Mouse (Mus musculus) CH12.LX (cell line): ENCODE measurements around the gene Exog. TPM values are rescaled to one million over a fixed set of nuclear protein-coding genes. Genes with fewer than 3 reads are reported as not detected.

Source experiments
- DNase-seq: peaks from one replicate; pipeline ENCODE4 v3.0.0-alpha.2; 2013; ENCODE audit errors: extremely low read depth
- H3K27ac ChIP-seq: 2 replicates; pipeline ENCODE4 v1.5.1; 2012; ENCODE audit warnings: low read depth, mild to moderate bottlenecking, control low read depth, moderate library complexity; ENCODE audit not compliant: insufficient read depth
- H3K27me3 ChIP-seq: replicated peaks from 2 replicates; pipeline ENCODE3; 2012; ENCODE audit warnings: inconsistent platforms
- H3K36me3 ChIP-seq, 2 experiments: replicated peaks in 1 of 2; 2 replicates each; pipeline versions ENCODE3 to v1.6.1; 2012; ENCODE audit warnings: inconsistent platforms in 1 of 2, low read length in 1 of 2, mild to moderate bottlenecking in 1 of 2, mixed read lengths in 1 of 2, moderate library complexity in 1 of 2; ENCODE audit not compliant: control insufficient read depth in 1 of 2, insufficient read depth in 1 of 2
- H3K4me1 ChIP-seq, 2 experiments: 2 replicates each; pipeline ENCODE4 v1.6.1; 2012; ENCODE audit warnings: inconsistent platforms in 1 of 2, moderate library complexity in 1 of 2; ENCODE audit not compliant: insufficient read depth in 2 of 2, control insufficient read depth in 1 of 2
- H3K4me2 ChIP-seq: 2 replicates; pipeline ENCODE4 v1.6.1; 2012; ENCODE audit warnings: low read depth, mild to moderate bottlenecking, control low read depth; ENCODE audit not compliant: poor library complexity, insufficient read depth, severe bottlenecking
- H3K4me3 ChIP-seq, 3 experiments: fragments of 150-350 bp in 1 of 3; sonication (generic) in 1 of 3; replicated peaks in 1 of 3; 2 replicates each; pipeline versions ENCODE3 to v1.5.1; 2011 to 2012; ENCODE audit warnings: low read depth in 2 of 3, low read length in 2 of 3, mild to moderate bottlenecking in 2 of 3, moderate library complexity in 2 of 3, control low read depth in 1 of 3, improper control_type of control experiment in 1 of 3, inconsistent platforms in 1 of 3, mixed read lengths in 1 of 3; ENCODE audit not compliant: poor library complexity in 1 of 3
- H3K79me2 ChIP-seq: replicated peaks from 2 replicates; pipeline ENCODE4 v1.6.1; 2012; ENCODE audit warnings: mild to moderate bottlenecking, moderate library complexity; ENCODE audit not compliant: control insufficient read depth, poor library complexity, insufficient read depth, severe bottlenecking; ENCODE audit errors: extremely low read depth
- H3K9ac ChIP-seq: 2 replicates; pipeline ENCODE4 v1.6.1; 2012; ENCODE audit warnings: low read depth, mild to moderate bottlenecking, control low read depth, moderate library complexity; ENCODE audit not compliant: insufficient read depth
- H3K9me3 ChIP-seq: replicated peaks from 2 replicates; pipeline ENCODE3; 2012; ENCODE audit warnings: low read length, inconsistent platforms, mixed read lengths
- CHD1 ChIP-seq: IDR thresholded peaks from 2 replicates; pipeline ENCODE4 v1.6.1; 2012; ENCODE audit warnings: low read depth, low read length, improper control_type of control experiment, inconsistent platforms
- CTCF ChIP-seq, 2 experiments: IDR thresholded peaks in 1 of 2; conservative IDR thresholded peaks in 1 of 2; 2 replicates each; pipeline ENCODE4 v1.5.1; 2011 to 2012; ENCODE audit warnings: low read depth in 2 of 2, low read length in 2 of 2, improper control_type of control experiment in 1 of 2, inconsistent platforms in 1 of 2, mild to moderate bottlenecking in 1 of 2, moderate library complexity in 1 of 2
- IRF4 ChIP-seq: IDR thresholded peaks from 2 replicates; pipeline ENCODE4 v1.6.1; 2014; ENCODE audit warnings: low read depth, mild to moderate bottlenecking, inconsistent platforms, low read length, improper control_type of control experiment
- KAT2A ChIP-seq: IDR thresholded peaks from 2 replicates; pipeline ENCODE4 v1.6.1; 2012; ENCODE audit warnings: low read length, improper control_type of control experiment, inconsistent platforms; ENCODE audit not compliant: insufficient replicate concordance
- MAFK ChIP-seq: IDR thresholded peaks from 2 replicates; pipeline ENCODE4 v1.6.1; 2011; ENCODE audit warnings: low read length, improper control_type of control experiment; ENCODE audit not compliant: insufficient replicate concordance
- MAZ ChIP-seq: IDR thresholded peaks from 2 replicates; pipeline ENCODE4 v1.6.1; 2012; ENCODE audit warnings: low read depth, mild to moderate bottlenecking, inconsistent platforms, low read length, improper control_type of control experiment, moderate library complexity
- MXI1 ChIP-seq: IDR thresholded peaks from 2 replicates; pipeline ENCODE4 v1.6.1; 2011; ENCODE audit warnings: mild to moderate bottlenecking, low read depth, low read length, improper control_type of control experiment
- POLR2A ChIP-seq: IDR thresholded peaks from 2 replicates; pipeline ENCODE4 v1.6.1; 2011; ENCODE audit warnings: low read depth, mild to moderate bottlenecking, improper control_type of control experiment, low read length
- POLR2AphosphoS2 ChIP-seq: IDR thresholded peaks from 2 replicates; pipeline ENCODE4 v1.6.1; 2011; ENCODE audit warnings: low read depth, low read length, improper control_type of control experiment
- RAD21 ChIP-seq: IDR thresholded peaks from 2 replicates; pipeline ENCODE4 v1.6.1; 2011; ENCODE audit warnings: low read depth, mild to moderate bottlenecking, low read length, improper control_type of control experiment, moderate library complexity
- SMC3 ChIP-seq: IDR thresholded peaks from 2 replicates; pipeline ENCODE4 v1.6.1; 2011; ENCODE audit warnings: low read depth, low read length, improper control_type of control experiment
- TCF12 ChIP-seq: IDR thresholded peaks from 2 replicates; pipeline ENCODE4 v1.6.1; 2014; ENCODE audit warnings: low read depth, mild to moderate bottlenecking, inconsistent platforms, low read length, improper control_type of control experiment
- UBTF ChIP-seq: IDR thresholded peaks from 2 replicates; pipeline ENCODE4 v1.6.1; 2012; ENCODE audit warnings: low read depth, mild to moderate bottlenecking, inconsistent platforms, low read length, improper control_type of control experiment, moderate library complexity
- USF2 ChIP-seq: conservative IDR thresholded peaks from 2 replicates; pipeline ENCODE4 v1.6.1; 2011; ENCODE audit warnings: low read depth, low read length, improper control_type of control experiment
- ZC3H11A ChIP-seq: IDR thresholded peaks from 2 replicates; pipeline ENCODE4 v1.6.1; 2012; ENCODE audit warnings: low read depth, mild to moderate bottlenecking, inconsistent platforms, low read length, improper control_type of control experiment
- ZMIZ1 ChIP-seq: IDR thresholded peaks from 2 replicates; pipeline ENCODE4 v1.6.1; 2012; ENCODE audit warnings: low read depth, mild to moderate bottlenecking, inconsistent platforms, low read length, improper control_type of control experiment
- dilution Hi-C: fragments of 300-500 bp; cut with MboI; formaldehyde crosslinking; loops from 2 replicates; pipeline ENCODE4 v1.14.3; 2020; ENCODE audit warnings: low sequenced_read_pairs; ENCODE audit not compliant: extremely low pct_unique_long_range_greater_than_20kb, extremely low pct_ligation_motif_present
- in situ Hi-C: fragments of 300-500 bp; cut with MboI; formaldehyde crosslinking; loops from 3 replicates; pipeline ENCODE4 v1.14.3; 2019; ENCODE audit warnings: low sequenced_read_pairs, low pct_ligation_motif_present, low pct_unique_long_range_greater_than_20kb, mixed read lengths
- polyA plus RNA-seq: library from polyadenylated mRNA; unstranded; fragments of >175 nt; gene quantifications from 2 replicates; pipeline ENCODE4 v1.2.1, GENCODE M21; 2012; ENCODE audit warnings: low read depth; ENCODE audit not compliant: insufficient read length
- total RNA-seq, 2 experiments: library from RNA; depleted of rRNA; stranded (reverse); fragments of 300-350 nt in 1 of 2; fragments of >200 nt in 1 of 2; gene quantifications; 2 replicates each; pipeline ENCODE4 v1.2.3; 2012 to 2014

Gene Exog
- total and polyA plus RNA-seq, 3 experiments: 6.6 to 8.8 (median 7.1) TPM

DNA sequence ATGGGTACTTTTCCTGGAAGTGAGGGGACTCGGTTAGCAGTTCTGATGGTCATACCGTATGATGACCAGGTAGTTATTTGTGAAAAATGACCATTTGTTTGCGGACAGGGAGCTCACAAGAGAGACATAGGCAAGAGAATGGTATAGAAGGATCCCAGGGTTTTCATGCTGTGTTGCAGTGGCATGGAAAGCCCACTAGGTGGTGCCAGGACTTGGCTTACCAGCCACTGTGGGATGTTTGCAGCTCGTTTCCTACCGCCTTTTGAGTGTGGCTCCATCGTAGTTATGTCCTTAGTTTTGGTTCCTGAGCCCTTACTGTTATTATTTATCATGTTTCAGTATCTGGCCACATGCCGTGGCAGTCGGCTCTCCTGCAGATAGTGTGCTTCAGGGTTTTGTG is 15.7 kb downstream of the Exog start:
- Histone ChIP-seq H3K4me1 (peaks cover 1 to 11% of the 10 kb centered on the region in 2 experiments; a peak in 3 of 4 replicates), H3K27me3 (no peaks in the 10 kb centered on the region), H3K36me3 (peaks cover 40 to 85% of the 10 kb centered on the region in 2 experiments), H3K9ac (no peak overlapping the region), H3K79me2 (no peaks in the 10 kb centered on the region; the same call in 1 of the 2 replicates), H3K4me3 (no peak overlapping the region), H3K4me2 (no peak overlapping the region), H3K9me3 (no peaks in the 10 kb centered on the region), H3K27ac (no peak overlapping the region)
- TF ChIP-seq CHD1 (no peak), RAD21 (peak; percentile 79), IRF4 (no peak), POLR2A (0 out of 2 replicates have a peak, but pooled peaks have one; percentile 15), TCF12 (no peak), ZMIZ1 (no peak), CTCF (conservative IDR thresholded peaks at IDR 0.05 in 1 of 2, IDR thresholded peaks at IDR 0.05 in 1 of 2; ENCODE audit: low read depth in 2 of 2, low read length in 2 of 2) (peak; percentile 88 to 99), SMC3 (peak; percentile 81), MXI1 (no peak), ZC3H11A (peak; percentile 18; the same call in 1 of the 2 replicates)
- in situ Hi-C loops (loop anchor here (5.0 to 25.0 kb wide), 3 partner anchors 122 to 427 kb away; partner anchors contain the start of gene Wdr48), dilution Hi-C loops (no loop called here)
- DNase-seq: peak; percentile 60

- Histone ChIP-seq H3K36me3 (peaks cover 41 to 96% of the 10 kb centered on the region in 2 experiments), H3K79me2 (no peaks in the 10 kb centered on the region; the same call in 1 of the 2 replicates), H3K4me3 (no peak overlapping the region), H3K27ac (no peak overlapping the region), H3K9me3 (no peaks in the 10 kb centered on the region), H3K4me1 (no peaks in the 10 kb centered on the region; a peak in 1 of 4 replicates), H3K4me2 (no peak overlapping the region), H3K9ac (no peak overlapping the region), H3K27me3 (no peaks in the 10 kb centered on the region)
- no peak for TF ChIP-seq MAFK
- no peak for TF ChIP-seq MAZ
- no peak for TF ChIP-seq MXI1
- TF ChIP-seq ZMIZ1: no peak
- TF ChIP-seq POLR2AphosphoS2: no peak
- in situ Hi-C loops: loop anchor here (10.0 to 25.0 kb wide), 2 partner anchors 290 to 422 kb away; partner anchors contain the start of gene Wdr48
- DNase-seq: no peak
- dilution Hi-C loops: no loop called here
These were observed 20.3 kb downstream of the Exog start for GRCm38 (mm10) chr9:119465056-119465455.

- H3K27ac ChIP-seq: no peak overlapping the region
- no peak overlapping the region for H3K9ac ChIP-seq
- peak; percentile 57 for TF ChIP-seq RAD21
- peak; percentile 48 for TF ChIP-seq SMC3
- no peak for TF ChIP-seq KAT2A
- TF ChIP-seq CTCF (conservative IDR thresholded peaks at IDR 0.05 in 1 of 2, IDR thresholded peaks at IDR 0.05 in 1 of 2; ENCODE audit: low read depth in 2 of 2, low read length in 2 of 2): peak in 1 of 2 experiments; percentile 61; a peak in 2 of 4 replicates
- no peak for TF ChIP-seq UBTF
- TF ChIP-seq USF2: no peak
- H3K36me3 ChIP-seq: peaks cover 41 to 94% of the 10 kb centered on the region in 2 experiments
- no peak overlapping the region for H3K4me3 ChIP-seq
- H3K4me2 ChIP-seq: no peak overlapping the region
- H3K79me2 ChIP-seq: no peaks in the 10 kb centered on the region; the same call in 1 of the 2 replicates
- no peak for DNase-seq
- no peaks in the 10 kb centered on the region for H3K9me3 ChIP-seq
- H3K4me1 ChIP-seq: peaks cover under 1 to 5% of the 10 kb centered on the region in 2 experiments; a peak in 3 of 4 replicates
- H3K27me3 ChIP-seq: no peaks in the 10 kb centered on the region
- dilution Hi-C loops: no loop called here
- in situ Hi-C loops: loop anchor here (10.0 to 25.0 kb wide), 2 partner anchors 289 to 422 kb away; partner anchors contain the start of gene Wdr48
These were observed 20.9 kb downstream of the Exog start for GRCm38 (mm10) chr9:119465595-119465994.
